Mouse (Mus musculus): ENCODE data around the gene Abhd4.

Abhd4 gene

DNA sequence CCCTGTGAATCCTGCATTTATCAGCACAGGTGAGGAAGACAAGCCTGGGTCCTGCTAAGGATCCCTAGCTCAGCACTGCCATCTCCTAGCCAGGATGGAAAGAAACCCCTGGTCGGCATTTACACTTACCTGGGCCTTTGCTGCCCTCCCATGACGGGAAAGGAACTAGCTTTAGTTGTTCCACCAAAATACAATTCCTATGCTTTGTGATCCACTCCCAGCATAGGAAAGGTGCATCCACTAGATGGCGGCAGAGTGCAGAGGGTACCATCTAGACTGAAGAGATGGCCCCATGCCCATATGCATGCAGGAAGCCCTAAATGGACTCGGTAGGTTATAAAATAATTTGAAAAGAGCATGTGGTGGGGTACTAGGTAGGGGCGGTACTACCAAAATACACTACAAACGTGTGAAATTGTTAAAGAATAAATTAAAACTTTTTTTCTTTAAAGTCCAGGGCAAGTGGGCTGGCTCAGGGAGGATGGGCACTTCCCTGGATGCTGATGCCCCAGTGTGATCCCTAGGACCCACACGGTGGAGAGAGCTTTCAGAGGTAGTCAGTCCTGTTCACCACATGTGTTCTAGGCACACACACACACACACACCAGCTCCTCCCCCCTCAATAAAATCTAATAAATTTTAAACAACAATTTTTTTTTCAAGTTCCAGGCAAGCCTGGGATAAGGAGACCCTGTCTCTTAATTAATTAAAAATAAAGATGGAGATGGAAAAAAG lies 14.8 kb upstream of the Abhd4 start:
- peak; percentile 90 for DNase-seq

GRCm38 (mm10) chr14:54240542-54240941 lies 13.4 kb upstream of the Abhd4 start:
- DNase-seq, result no peak

DNA sequence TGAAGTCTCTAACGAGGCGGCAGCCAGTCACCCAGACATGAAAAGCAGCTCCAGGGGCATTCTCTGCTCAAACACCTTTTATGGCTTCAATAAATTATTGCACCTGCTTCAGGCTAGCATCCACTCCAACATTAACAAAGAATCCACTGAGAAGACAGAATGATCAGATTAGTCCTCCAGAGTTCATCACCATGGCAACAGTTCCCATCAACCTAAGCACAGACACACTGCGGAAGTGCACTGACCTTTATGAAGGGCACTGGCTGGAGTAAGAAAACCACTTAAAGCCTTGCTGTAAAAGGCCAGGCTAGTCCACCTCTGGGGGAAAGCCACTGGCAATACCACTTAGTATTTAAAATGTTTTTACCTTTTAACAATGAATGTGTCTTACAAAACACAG lies 9.8 kb upstream of the Abhd4 start:
- no peak for DNase-seq

DNA sequence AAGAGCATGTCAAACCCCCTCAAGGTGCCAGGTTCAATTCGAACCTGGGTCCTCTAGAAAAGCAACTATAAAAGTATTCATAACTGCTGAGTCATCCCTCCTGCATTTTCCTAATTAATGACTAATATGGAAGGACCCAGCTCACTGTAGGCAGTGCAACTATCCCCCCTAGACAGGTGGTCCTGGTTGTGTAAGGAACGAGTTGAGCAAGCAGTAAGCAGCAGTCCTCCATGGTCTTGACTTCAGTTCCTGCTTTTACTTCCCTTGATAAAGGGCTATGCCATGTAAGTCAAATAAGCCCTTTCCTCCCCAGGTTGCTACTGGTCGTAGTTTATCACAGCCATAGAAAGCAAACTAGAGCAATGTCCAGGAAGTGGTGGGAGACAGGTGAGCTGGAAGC lies 7.8 kb upstream of the Abhd4 start:
- no peak for DNase-seq

DNA sequence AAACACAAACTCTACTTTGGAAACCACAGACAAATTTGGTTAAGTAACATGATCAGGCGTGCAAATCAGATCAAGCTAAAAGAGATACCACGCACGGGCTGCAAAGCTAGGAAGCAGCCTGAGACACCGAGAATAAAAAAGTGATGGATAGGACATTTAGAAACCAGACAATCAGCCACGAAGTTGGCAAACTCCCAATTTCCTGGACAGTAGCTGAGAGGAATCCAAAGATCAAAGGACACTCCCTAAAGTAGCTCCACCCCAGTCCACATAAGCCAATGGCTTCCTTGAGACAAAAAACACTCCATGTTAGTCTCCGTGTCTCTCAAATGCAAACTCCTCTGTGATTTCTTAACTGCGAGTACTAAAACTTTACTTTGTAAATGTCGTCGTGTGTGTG lies 4.7 kb upstream of the Abhd4 start:
- peak; percentile 84 for DNase-seq

GRCm38 (mm10) chr14:54250122-54250521 lies 3.9 kb upstream of the Abhd4 start:
- no peak for DNase-seq

- DNase-seq, result no peak
Observed at GRCm38 (mm10) chr14:54254670-54255202, 748 bp downstream of the Abhd4 start.

- no peak for DNase-seq
Observed at GRCm38 (mm10) chr14:54258131-54258670, 4.2 kb downstream of the Abhd4 start.

- DNase-seq, result peak; percentile 97
Observed at GRCm38 (mm10) chr14:54259003-54259721, 5.2 kb downstream of the Abhd4 start.

GRCm38 (mm10) chr14:54259722-54260085 lies 5.7 kb downstream of the Abhd4 start:
- no peak for DNase-seq

- no peak for DNase-seq
Observed at GRCm38 (mm10) chr14:54260196-54260595, 6.2 kb downstream of the Abhd4 start.

- no peak for DNase-seq
Observed at GRCm38 (mm10) chr14:54261386-54261785, 7.4 kb downstream of the Abhd4 start.

DNA sequence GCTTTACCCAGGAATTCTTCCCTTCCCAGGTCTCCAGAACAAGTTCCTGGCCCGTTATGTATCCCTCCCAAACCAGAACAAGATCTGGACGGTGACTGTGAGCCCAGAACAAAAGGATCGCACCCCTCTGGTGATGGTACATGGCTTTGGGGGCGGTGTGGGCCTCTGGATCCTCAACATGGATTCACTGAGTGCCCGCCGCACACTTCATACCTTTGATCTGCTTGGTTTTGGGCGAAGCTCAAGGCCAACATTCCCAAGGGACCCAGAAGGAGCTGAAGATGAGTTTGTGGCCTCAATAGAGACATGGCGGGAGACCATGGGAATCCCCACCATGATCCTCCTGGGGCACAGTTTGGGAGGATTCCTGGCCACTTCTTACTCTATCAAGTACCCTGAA lies 8.6 kb downstream of the Abhd4 start:
- no peak for DNase-seq

GRCm38 (mm10) chr14:54263099-54263498 lies 9.1 kb downstream of the Abhd4 start:
- no peak for DNase-seq

GRCm38 (mm10) chr14:54264231-54264630 lies 10.2 kb downstream of the Abhd4 start:
- DNase-seq, result no peak

GRCm38 (mm10) chr14:54265093-54265492 lies 11.1 kb downstream of the Abhd4 start:
- no peak for DNase-seq

DNA sequence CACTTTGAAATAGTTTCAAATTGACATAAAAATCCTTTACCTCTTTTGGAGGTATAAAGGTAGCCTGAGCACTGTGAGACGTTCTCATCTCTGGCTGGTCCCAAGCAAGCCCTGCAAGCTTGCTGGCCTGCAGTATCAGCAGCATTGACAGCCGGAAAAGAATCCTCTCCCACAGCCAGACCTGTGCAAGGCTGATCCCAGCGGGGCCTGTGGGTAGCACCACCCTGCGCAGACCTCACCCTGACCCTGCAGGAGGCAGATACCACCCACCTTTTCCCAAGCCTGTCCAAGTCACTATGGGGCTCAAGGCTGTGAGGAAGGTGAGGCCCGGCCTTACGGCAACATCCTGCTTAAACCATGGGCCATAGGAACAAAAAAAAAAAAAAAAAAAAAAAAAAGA lies 12.0 kb downstream of the Abhd4 start:
- no peak for DNase-seq

DNA sequence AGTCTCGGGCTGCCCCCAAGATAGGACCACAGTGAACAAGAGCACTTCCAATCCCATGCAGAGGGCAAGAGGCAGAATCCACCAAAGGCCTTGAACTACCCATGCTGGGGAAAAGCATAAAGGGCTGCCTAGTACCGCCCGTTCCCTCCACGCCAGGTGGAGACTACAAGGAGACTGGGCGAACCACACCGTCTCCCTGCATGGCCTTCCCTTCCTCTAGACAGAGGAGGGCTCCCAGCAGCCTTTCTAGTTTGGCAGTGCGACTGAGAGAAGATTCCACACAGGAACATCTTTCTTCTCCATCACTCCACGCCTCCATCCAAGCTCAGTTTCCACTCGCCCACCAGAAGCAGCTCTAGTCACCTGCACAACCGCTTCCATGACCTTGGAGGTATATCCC lies 14.0 kb downstream of the Abhd4 start:
- DNase-seq, result no peak

- no peak for DNase-seq
Observed at GRCm38 (mm10) chr14:54269566-54269965, 15.6 kb downstream of the Abhd4 start.

DNA sequence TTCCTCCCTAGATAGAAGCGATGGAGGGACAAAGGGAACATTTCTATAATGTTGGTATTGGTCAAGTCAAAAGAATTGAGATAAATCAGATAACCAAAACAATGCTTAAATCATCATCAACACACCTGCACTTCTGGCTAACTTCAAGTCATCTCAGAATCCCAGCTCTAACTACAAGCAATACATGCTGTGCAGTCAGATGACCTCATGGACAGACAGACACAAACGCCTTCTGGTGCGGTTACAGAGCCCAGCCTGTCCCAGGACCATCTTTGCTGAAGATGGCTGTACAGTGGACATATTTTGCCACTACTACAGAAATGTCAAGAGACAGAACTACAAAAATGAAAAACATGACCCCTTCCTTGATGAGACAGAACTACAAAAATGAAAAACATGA lies 16.4 kb downstream of the Abhd4 start:
- no peak for DNase-seq

DNA sequence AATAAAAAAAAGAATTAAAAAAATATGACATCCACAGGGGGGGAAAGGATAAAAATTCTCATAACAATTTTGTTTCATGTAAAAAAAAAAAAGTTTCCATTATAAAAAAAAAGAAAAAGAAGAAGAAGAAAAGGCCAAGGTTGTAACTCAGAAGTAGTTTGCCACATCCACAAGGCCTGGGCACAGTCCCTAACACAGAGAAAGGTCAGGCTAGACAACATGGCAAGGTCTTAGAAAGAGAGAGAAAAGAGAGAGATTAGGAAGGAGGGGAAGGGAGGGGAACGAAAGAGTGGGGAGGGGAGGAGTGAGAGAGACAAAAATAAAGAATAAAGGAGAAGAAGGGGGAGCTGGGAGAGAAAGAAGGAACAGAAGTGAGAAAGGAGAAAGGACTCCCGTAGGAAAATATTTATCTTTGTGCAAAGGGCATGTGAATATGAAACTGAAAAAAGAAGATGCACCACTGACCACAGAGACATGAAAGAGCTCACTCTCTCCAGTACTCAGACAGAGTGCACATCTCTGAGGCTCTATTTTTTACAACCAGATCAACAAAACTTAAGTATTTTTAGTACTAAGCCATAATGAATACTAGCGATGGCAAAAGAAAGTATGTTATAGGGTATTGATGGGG lies 18.1 kb downstream of the Abhd4 start:
- no peak for DNase-seq

- DNase-seq, result no peak
Observed at GRCm38 (mm10) chr14:54272696-54273095, 18.7 kb downstream of the Abhd4 start.

- DNase-seq, result no peak
Observed at GRCm38 (mm10) chr14:54276446-54276845, 22.5 kb downstream of the Abhd4 start.

GRCm38 (mm10) chr14:54284839-54285238 lies 30.9 kb downstream of the Abhd4 start, which contains the start of gene Olfr49:
Olfr49 (minus strand) TSS chr14:54284939.
- no peak for DNase-seq
